In genomic region chr7:140903212-140903611, GRCm38 (mm10) we compare ENCODE assay signal across 8 mouse cellular contexts. TPM values are rescaled to one million over a fixed set of nuclear protein-coding genes. Genes with fewer than 3 reads are reported as not detected.
DNase-seq lines count a peak whose midpoint lies in the region; ATAC-seq and TF ChIP-seq lines count a peak whose summit lies in the region.

No protein-coding gene starts in this region.

- no peaks in the 10 kb centered on the region for H3K4me1 ChIP-seq in forebrain, postnatal 0 days (ENCODE audit: insufficient read depth)

- peak; percentile 90 for TF ChIP-seq CTCF in forebrain, postnatal 0 days (IDR thresholded peaks at IDR 0.05; ENCODE audit: low read depth)

- peaks cover 12% of the 10 kb centered on the region for H3K36me3 ChIP-seq in forebrain, postnatal 0 days (ENCODE audit: insufficient read depth)

- intact Hi-C loops in left cerebral cortex, postnatal 14 days (cut with DNase I): loop anchor here (1.0 to 10.0 kb wide), 3 partner anchors 58 to 826 kb away; partner anchors contain the start of genes Rnh1 and Scgb1c1

- ATAC-seq in forebrain, postnatal 0 days: peak; percentile 45

- no peak overlapping the region for H3K27ac ChIP-seq in forebrain, postnatal 0 days (ENCODE audit: low read depth, low read length)

- no peaks in the 10 kb centered on the region for H3K27me3 ChIP-seq in forebrain, postnatal 0 days (ENCODE audit: insufficient read depth, low read length)

- WGBS in forebrain, postnatal 0 days: 20% methylated on average over 13 of the region's 13 CpGs

- H3K9me3 ChIP-seq in forebrain, postnatal 0 days (ENCODE audit: low read length): no peaks in the 10 kb centered on the region

- DNase-seq in Muller cell, postnatal 12 days (ENCODE audit: inconsistent ontology term): peak; percentile 52
- peak; percentile 67 to 83 for DNase-seq in cerebellum, adult 18-20 months
- peak; percentile 70 for DNase-seq in forebrain, postnatal 0 days
- peak; percentile 80 for DNase-seq in induced T-regulatory cell, adult 2 months (ENCODE audit: low read depth)
- peak; percentile 78 to 80 for DNase-seq in left cerebral cortex, postnatal 14 days (ENCODE audit: low spot score in 2 of 2)
- DNase-seq in mesoderm, embryonic 11.5 days (ENCODE audit: low read depth, low spot score): peak; percentile 85
- DNase-seq in right cerebral cortex, postnatal 25 days: peak; percentile 60
- peak; percentile 83 for DNase-seq in yolk sac, embryonic 10.5 days (ENCODE audit: low spot score)

- no peak overlapping the region for H3K4me3 ChIP-seq in forebrain, postnatal 0 days (ENCODE audit: low read depth, low read length)

- H3K9ac ChIP-seq in forebrain, postnatal 0 days: no peak overlapping the region; the same call in 1 of the 2 replicates

- no peak overlapping the region for H3K4me2 ChIP-seq in forebrain, postnatal 0 days (ENCODE audit: low read depth)

RNA-seq across cellular contexts. Expression of gene Cox8b, which starts 3.0 kb away (rescaled TPM):
- total RNA-seq in forebrain, postnatal 0 days (2014; rRNA removed): not detected in 2 replicates
- not detected in 2 replicates for polyA plus RNA-seq in forebrain, postnatal 0 days (2015; fragmentation: Nextera tagmentation; extraction: Ambion mirVana)
- total RNA-seq in left cerebral cortex, postnatal 14 days (2021): 1 to 10 TPM in 1 of 2 experiments, not detected in 1; 1.6 TPM

RNA-seq across cellular contexts. Expression of gene Nlrp6, which starts 17.5 kb away (rescaled TPM):
- total RNA-seq in forebrain, postnatal 0 days (2014; rRNA removed): 0.85 and 1.00 TPM in 2 replicates
- 0.98 and 1.3 TPM in 2 replicates for polyA plus RNA-seq in forebrain, postnatal 0 days (2015; fragmentation: Nextera tagmentation; extraction: Ambion mirVana)
- under 1 TPM; 0.36 to 0.37 TPM for total RNA-seq in left cerebral cortex, postnatal 14 days (2021)

RNA-seq across cellular contexts. Expression of gene Sirt3, which starts 21.1 kb away (rescaled TPM):
- total RNA-seq in forebrain, postnatal 0 days (2014; rRNA removed): 41.9 and 46.3 TPM in 2 replicates
- polyA plus RNA-seq in forebrain, postnatal 0 days (2015; fragmentation: Nextera tagmentation; extraction: Ambion mirVana): 44.2 and 48.3 TPM in 2 replicates
- total RNA-seq in left cerebral cortex, postnatal 14 days (2021): 10 to 100 TPM; 66.2 to 67.2 TPM

RNA-seq across cellular contexts. Expression of gene Psmd13, which starts 21.4 kb away (rescaled TPM):
- 164 and 174 TPM in 2 replicates for total RNA-seq in forebrain, postnatal 0 days (2014; rRNA removed)
- 274 and 298 TPM in 2 replicates for polyA plus RNA-seq in forebrain, postnatal 0 days (2015; fragmentation: Nextera tagmentation; extraction: Ambion mirVana)
- 100 to 1,000 TPM; 128 to 133 TPM for total RNA-seq in left cerebral cortex, postnatal 14 days (2021)

RNA-seq across cellular contexts. Expression of gene Pgghg, which starts 38.0 kb away (rescaled TPM):
- 7.2 and 8.5 TPM in 2 replicates for total RNA-seq in forebrain, postnatal 0 days (2014; rRNA removed)
- polyA plus RNA-seq in forebrain, postnatal 0 days (2015; fragmentation: Nextera tagmentation; extraction: Ambion mirVana): 4.7 and 5.3 TPM in 2 replicates
- total RNA-seq in left cerebral cortex, postnatal 14 days (2021): 1 to 10 TPM; 3.8 to 3.9 TPM
